Mouse (Mus musculus) common myeloid progenitor, adult 5-6 weeks (primary cell): Measurements from ENCODE around the gene Ccndbp1. TPM values are rescaled to one million over a fixed set of nuclear protein-coding genes. Genes with fewer than 3 reads are reported as not detected.
"Not testable (repeated sequence)": the region's sequence is repeated elsewhere in the genome, so short reads cannot be mapped to it uniquely, and the experiment has no call there.

ENCODE experiments used
- ATAC-seq: replicated peaks from 2 replicates; pipeline ENCODE4 v1.8.0; 2016; ENCODE audit warnings: low read depth, mild to moderate bottlenecking, moderate TSS enrichment, inconsistent platforms; ENCODE audit not compliant: poor library complexity, severe bottlenecking
- total RNA-seq: library from RNA; stranded (forward); fragments of 200-1000, 187-1606 nt; gene quantifications from 2 replicates; pipeline ENCODE4 v1.2.3, GENCODE M21; 2017

Gene Ccndbp1
- 34.7 and 53.0 TPM in 2 replicates for total RNA-seq

- ATAC-seq = peak; percentile 96
Observed at GRCm38 (mm10) chr2:121007925-121008663, at the start of gene Ccndbp1. Ccndbp1 (plus strand) TSS chr2:121008403.

- no peak for ATAC-seq
Observed at GRCm38 (mm10) chr2:120959363-120959762, 48.8 kb upstream of the Ccndbp1 start.

- ATAC-seq = no peak
Observed at GRCm38 (mm10) chr2:120959827-120960226, 48.4 kb upstream of the Ccndbp1 start.

DNA sequence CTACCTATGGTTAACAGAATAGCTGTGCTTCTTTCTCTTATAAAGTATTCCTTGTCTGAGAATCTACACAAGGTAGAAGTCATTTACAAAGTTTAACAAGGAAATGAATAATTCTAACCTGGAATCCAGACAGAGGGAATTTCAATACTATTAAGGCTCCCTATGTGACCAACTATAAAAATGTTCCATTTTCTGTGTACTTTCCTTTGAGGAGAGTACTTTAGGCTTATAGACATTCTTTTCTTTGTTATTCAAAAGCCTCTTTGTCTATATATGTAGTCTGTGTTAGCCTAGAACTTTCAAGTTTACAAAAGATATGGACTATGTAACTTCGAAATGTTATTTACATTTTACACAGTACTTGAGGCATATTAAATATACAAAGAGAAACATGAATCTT is 47.9 kb upstream of the Ccndbp1 start:
- ATAC-seq = no peak

GRCm38 (mm10) chr2:120963110-120963509 is 45.1 kb upstream of the Ccndbp1 start:
- no peak for ATAC-seq

- no peak for ATAC-seq
Observed at GRCm38 (mm10) chr2:120965486-120965885, 42.7 kb upstream of the Ccndbp1 start.

DNA sequence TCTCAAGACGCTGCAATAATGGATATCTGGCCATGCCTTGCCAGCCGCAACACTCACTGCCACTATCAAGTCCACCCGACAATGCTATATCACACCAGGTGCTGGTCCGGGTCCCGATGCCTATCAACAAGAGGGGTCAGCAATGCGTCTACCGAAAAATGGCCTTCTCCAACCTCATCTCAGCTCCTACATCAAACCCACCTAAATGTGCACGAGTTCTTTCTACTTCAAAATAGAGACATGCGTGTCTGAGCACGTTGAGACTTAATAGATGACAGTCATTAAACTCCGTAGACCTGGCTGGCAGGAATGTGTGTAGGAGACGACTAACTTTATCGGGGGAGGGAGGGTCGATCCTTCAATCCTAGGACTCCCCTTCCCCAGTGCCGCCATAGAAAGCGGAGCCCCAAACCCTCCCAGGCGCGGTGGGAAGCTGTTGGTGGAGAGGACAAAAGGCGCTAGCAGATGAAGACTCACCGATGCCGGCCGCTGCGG is 38.1 kb upstream of the Ccndbp1 start:
- ATAC-seq = 0 out of 2 replicates have a peak, but pooled peaks have one; percentile 7

- ATAC-seq = peak; percentile 98
Observed at GRCm38 (mm10) chr2:120970559-120971080, 37.6 kb upstream of the Ccndbp1 start, which contains the start of gene Ubr1. Ubr1 (minus strand) TSS chr2:120970715.

DNA sequence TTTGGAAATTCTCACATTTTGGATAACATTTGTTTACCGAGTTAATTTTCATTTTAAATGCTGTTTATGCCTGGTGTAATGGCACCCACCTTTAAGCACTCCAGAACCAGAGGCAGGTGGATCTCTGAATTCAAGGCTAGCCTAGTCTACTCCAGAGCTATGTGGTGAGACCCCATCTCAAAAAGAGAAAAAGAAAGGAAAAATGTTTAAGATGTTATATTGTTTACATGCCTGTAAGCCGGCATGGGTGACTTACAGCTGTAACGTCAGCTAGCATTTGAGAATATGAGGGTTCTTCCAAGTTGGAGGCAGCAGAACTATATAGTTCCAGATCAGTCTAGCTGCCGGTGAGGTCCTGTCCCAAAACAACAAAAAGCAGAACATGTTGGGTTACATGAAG is 36.4 kb upstream of the Ccndbp1 start:
- no peak for ATAC-seq

GRCm38 (mm10) chr2:120972257-120972656 is 35.9 kb upstream of the Ccndbp1 start:
- not testable (repeated sequence) for ATAC-seq

GRCm38 (mm10) chr2:120972964-120973363 is 35.2 kb upstream of the Ccndbp1 start:
- ATAC-seq = no peak

GRCm38 (mm10) chr2:120976308-120976707 is 31.9 kb upstream of the Ccndbp1 start:
- ATAC-seq = no peak; the same call in 1 of the 2 replicates

DNA sequence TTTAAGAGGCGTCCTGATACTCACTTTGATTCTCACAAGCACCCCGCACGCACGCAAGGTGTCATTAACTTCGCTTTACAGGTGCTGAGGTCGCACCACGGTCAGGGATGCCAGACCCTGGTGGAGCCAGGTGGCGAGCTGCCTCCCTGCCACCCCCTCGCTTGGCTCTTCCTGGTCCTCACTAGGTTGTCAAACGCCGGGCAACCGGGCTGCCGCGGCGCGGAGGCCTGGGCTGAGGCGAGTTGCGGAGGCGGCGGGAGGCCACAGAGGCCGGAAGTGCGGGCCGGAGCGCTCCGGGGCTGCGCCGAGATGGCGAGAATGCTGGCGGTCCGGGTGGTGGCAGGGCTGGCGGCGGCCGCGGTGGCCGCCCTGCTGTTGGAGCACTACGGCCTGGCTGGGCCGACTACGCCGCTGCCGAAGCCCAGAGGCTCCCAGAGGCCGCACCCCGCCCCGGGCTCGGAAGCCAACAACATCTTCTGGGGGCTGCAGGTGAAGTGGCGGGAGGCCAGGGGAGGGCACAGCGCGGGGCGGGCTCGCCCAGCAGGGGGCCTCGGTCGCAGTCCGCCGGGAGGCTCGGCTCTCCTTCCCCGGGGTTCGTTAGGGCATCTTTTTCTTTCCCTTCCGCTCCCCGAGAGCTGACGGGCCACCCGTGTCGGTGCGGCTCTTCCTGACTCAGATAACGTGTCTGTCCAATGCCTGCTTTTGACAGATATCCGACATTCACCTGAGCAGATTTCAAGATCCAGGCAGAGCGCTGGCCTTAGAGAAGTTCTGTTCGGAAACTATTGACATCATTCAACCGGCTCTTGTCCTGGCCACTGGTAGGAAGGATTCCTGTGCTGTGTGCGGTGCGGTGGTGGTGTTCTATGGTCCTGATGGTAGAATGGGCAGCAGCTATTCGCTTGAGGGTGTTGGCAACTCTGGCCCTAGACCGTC is 30.9 kb upstream of the Ccndbp1 start, which contains the start of gene Tmem62:
TSS of gene Tmem62 (plus strand) at position 28 of the 936 bp plus-strand sequence.
- ATAC-seq = peak; percentile 79

GRCm38 (mm10) chr2:120977926-120978692 is 30.1 kb upstream of the Ccndbp1 start:
- no peak for ATAC-seq

- 0 out of 2 replicates have a peak, but pooled peaks have one; percentile 36 for ATAC-seq
Observed at GRCm38 (mm10) chr2:120978693-120979037, 29.5 kb upstream of the Ccndbp1 start.

- no peak for ATAC-seq
Observed at GRCm38 (mm10) chr2:120979819-120980218, 28.4 kb upstream of the Ccndbp1 start.

GRCm38 (mm10) chr2:120980861-120981260 is 27.3 kb upstream of the Ccndbp1 start:
- ATAC-seq = no peak

- no peak for ATAC-seq
Observed at GRCm38 (mm10) chr2:120983611-120984010, 24.6 kb upstream of the Ccndbp1 start.

DNA sequence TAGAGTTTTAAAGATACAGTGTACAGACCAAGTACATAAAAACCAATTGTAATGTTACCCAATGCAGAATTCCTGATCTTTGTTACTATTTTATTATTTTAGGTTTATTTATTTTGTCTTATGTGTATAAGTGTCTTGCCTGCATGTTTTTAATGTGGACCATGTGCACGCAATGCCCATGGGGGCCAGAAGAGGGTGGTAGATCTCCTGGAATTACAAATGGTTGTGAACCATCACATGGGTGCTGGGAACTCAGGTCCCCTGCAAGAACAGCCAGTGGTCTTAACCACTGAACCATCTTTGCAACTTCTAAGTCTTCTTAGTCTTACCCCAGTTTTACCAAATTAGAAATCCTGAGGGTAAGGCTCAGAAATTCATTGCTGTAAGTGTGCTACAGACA is 23.0 kb upstream of the Ccndbp1 start:
- ATAC-seq = no peak

DNA sequence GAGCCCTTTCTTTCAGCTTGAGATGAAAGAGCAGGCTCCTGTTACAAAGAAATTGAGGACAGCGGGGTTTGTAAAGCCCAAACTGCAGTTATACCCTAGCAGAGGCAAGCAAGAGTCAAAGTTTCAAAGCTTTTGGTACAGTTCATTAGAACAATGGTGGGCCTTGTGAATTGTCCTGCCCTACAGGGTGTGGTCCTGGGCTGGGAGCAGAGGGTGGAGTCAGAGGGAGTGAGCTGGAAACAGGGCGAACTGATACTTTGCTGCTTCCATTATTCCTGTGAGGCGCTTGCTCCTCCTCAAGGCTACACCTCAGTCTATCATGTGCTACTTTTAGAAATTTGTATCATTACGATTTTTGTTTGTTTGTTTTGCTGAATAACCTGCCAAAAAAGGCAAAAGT is 17.0 kb upstream of the Ccndbp1 start:
- no peak for ATAC-seq
